Mouse (Mus musculus): ENCODE measurements around the gene Atn1.

- TF ChIP-seq POLR2AphosphoS5 (IDR thresholded peaks at IDR 0.05; ENCODE audit: insufficient replicate concordance, low read depth, low read length) (0 out of 2 replicates have a peak, but pooled peaks have one; percentile 63), CTCF (IDR thresholded peaks at IDR 0.05; ENCODE audit: low read depth, low read length) (no peak), GATA1 (IDR thresholded peaks at IDR 0.05; ENCODE audit: borderline replicate concordance, low read length) (no peak)
Observed at GRCm38 (mm10) chr6:124795781-124796180, 39.5 kb upstream of the Atn1 start.

Measured in G1E (cell line).